Comparison of ENCODE assay signal across 12 mouse cellular contexts in genomic region chr14:43923459-43923858, GRCm38 (mm10). TPM values are rescaled to one million over a fixed set of nuclear protein-coding genes. Genes with fewer than 3 reads are reported as not detected.
"Had no signal": no experiment of that assay in that cellular context is flagged by ENCODE, and none has a peak within 500 bp of the region (broad histone marks: within the 10 kb centered on the region; RNA-seq: fewer than 3 reads in every experiment).

Gene Ear10 (minus strand): TSS chr14:43923559.

RNA-seq across cellular contexts. Expression of gene Ear10, which starts in this region (rescaled TPM):
- polyA plus RNA-seq: neural tube, embryonic 13.5 days; neural tube, embryonic 14.5 days; neural tube, embryonic 15.5 days; small intestine, adult 2 months; spleen, adult 2 months; stomach, embryonic 14.5 days; stomach, embryonic 15.5 days; stomach, embryonic 16.5 days; stomach, postnatal 0 days; thymus, adult 2 months; thymus, postnatal 0 days; urinary bladder, adult 2 months had no signal
